8 mouse cellular contexts compared by ENCODE assay signal in genomic region chr11:96784847-96785246, GRCm38 (mm10). TPM values are rescaled to one million over a fixed set of nuclear protein-coding genes. Genes with fewer than 3 reads are reported as not detected.
A peak's percentile ranks its signal among the peaks of the same experiment; 100 is the strongest.
DNase-seq lines count a peak whose midpoint lies in the region; ATAC-seq and TF ChIP-seq lines count a peak whose summit lies in the region.
"Not testable (repeated sequence)": the region's sequence is repeated elsewhere in the genome, so short reads cannot be mapped to it uniquely, and the experiment has no call there.

No protein-coding gene starts in this region.

- not testable (repeated sequence) for H3K4me2 ChIP-seq in lung, postnatal 0 days (replicated peaks; ENCODE audit: low read depth, low read length)

- TF ChIP-seq POLR2A in cortical plate, adult 2 months (IDR thresholded peaks at IDR 0.05; ENCODE audit: extremely low read depth, insufficient read depth, low read length); thymus, adult 2 months (IDR thresholded peaks at IDR 0.05; ENCODE audit: control insufficient read depth, extremely low read depth, insufficient read depth, low read length, poor library complexity): not testable (repeated sequence)

- not testable (repeated sequence) for H3K27me3 ChIP-seq in lung, postnatal 0 days (replicated peaks; ENCODE audit: insufficient read depth, low read length); thymus, adult 2 months (ENCODE audit: control insufficient read depth, insufficient read depth, low read length)

- not testable (repeated sequence) for H3K36me3 ChIP-seq in lung, postnatal 0 days (ENCODE audit: insufficient read depth, low read length); thymus, adult 2 months (ENCODE audit: control insufficient read depth, insufficient read depth, low read length)

- peak; percentile 78 for DNase-seq in CD4-positive, CD25-positive, alpha-beta regulatory T cell, adult 2 months (ENCODE audit: low read depth, low spot score)
- DNase-seq in adrenal gland, postnatal 14 days: peak; percentile 87
- peak; percentile 90 for DNase-seq in heart, adult 11 months
- peak; percentile 87 for DNase-seq in kidney, postnatal 10 days
- peak; percentile 63 for DNase-seq in lung, postnatal 0 days (ENCODE audit: low spot score)
- peak; percentile 62 for DNase-seq in ovary, postnatal 36 days (ENCODE audit: low spot score)
- DNase-seq in thymus, adult 2 months: peak; percentile 74

- H3K4me1 ChIP-seq in cortical plate, adult 2 months (ENCODE audit: control insufficient read depth, insufficient read depth, low read length); lung, postnatal 0 days (ENCODE audit: insufficient read depth, low read depth, low read length); thymus, adult 2 months (replicated peaks; ENCODE audit: control insufficient read depth, insufficient read depth, low read length): not testable (repeated sequence)

- H3K4me3 ChIP-seq in cortical plate, adult 2 months (ENCODE audit: insufficient read depth, low read length); lung, postnatal 0 days (ENCODE audit: low read depth, low read length); thymus, adult 2 months (ENCODE audit: control insufficient read depth, insufficient read depth, low read length): not testable (repeated sequence)

- H3K9ac ChIP-seq in lung, postnatal 0 days (replicated peaks; ENCODE audit: low read depth): not testable (repeated sequence)

- TF ChIP-seq CTCF in cortical plate, adult 2 months (IDR thresholded peaks at IDR 0.05; ENCODE audit: extremely low read depth, insufficient read depth, low read length): peak; percentile 63
- peak; percentile 77 for TF ChIP-seq CTCF in lung, postnatal 0 days (IDR thresholded peaks at IDR 0.05)
- TF ChIP-seq CTCF in thymus, adult 2 months (IDR thresholded peaks at IDR 0.05; ENCODE audit: borderline replicate concordance, control insufficient read depth, extremely low read depth, insufficient read depth, low read length, poor library complexity): peak; percentile 40; the same call in 1 of the 2 replicates

- not testable (repeated sequence) for H3K27ac ChIP-seq in cortical plate, adult 2 months (ENCODE audit: insufficient read depth, low read length); lung, postnatal 0 days (ENCODE audit: low read length); thymus, adult 2 months (ENCODE audit: control insufficient read depth, insufficient read depth, low read length)

- not testable (repeated sequence) for H3K9me3 ChIP-seq in lung, postnatal 0 days (ENCODE audit: low read length)

- ATAC-seq in lung, postnatal 0 days: not testable (repeated sequence)

- 14% methylated on average over 7 of the region's 7 CpGs for WGBS in lung, postnatal 0 days
- WGBS in thymus, adult 2 months: 30% methylated on average over 7 of the region's 7 CpGs

- TF ChIP-seq EP300 in lung, postnatal 0 days (IDR thresholded peaks at IDR 0.05): not testable (repeated sequence)

RNA-seq across cellular contexts. Expression of gene Cbx1, which starts 4.1 kb away (rescaled TPM):
- total RNA-seq in adrenal gland, postnatal 14 days (2021): 69.8 and 78.1 TPM in 2 replicates
- 27.1 and 30.1 TPM in 2 replicates for polyA plus RNA-seq in cortical plate, adult 2 months (2012; rRNA removed)
- 48.6 and 54.0 TPM in 2 replicates for polyA plus RNA-seq in lung, postnatal 0 days (2015; fragmentation: Nextera tagmentation; extraction: Ambion mirVana)
- polyA plus RNA-seq in thymus, adult 2 months (2012; rRNA removed): 52.3 and 61.2 TPM in 2 replicates

RNA-seq across cellular contexts. Expression of gene Snx11, which starts 7.5 kb away (rescaled TPM):
- total RNA-seq in adrenal gland, postnatal 14 days (2021): 23.4 and 27.2 TPM in 2 replicates
- 42.9 and 46.0 TPM in 2 replicates for polyA plus RNA-seq in cortical plate, adult 2 months (2012; rRNA removed)
- polyA plus RNA-seq in lung, postnatal 0 days (2015; fragmentation: Nextera tagmentation; extraction: Ambion mirVana): 18.4 and 18.7 TPM in 2 replicates
- 25.0 and 26.2 TPM in 2 replicates for polyA plus RNA-seq in thymus, adult 2 months (2012; rRNA removed)

RNA-seq across cellular contexts. Expression of gene Nfe2l1, which starts 44.9 kb away (rescaled TPM):
- total RNA-seq in adrenal gland, postnatal 14 days (2021): 362 and 371 TPM in 2 replicates
- polyA plus RNA-seq in cortical plate, adult 2 months (2012; rRNA removed): 202 and 207 TPM in 2 replicates
- 51.8 and 54.5 TPM in 2 replicates for polyA plus RNA-seq in lung, postnatal 0 days (2015; fragmentation: Nextera tagmentation; extraction: Ambion mirVana)
- polyA plus RNA-seq in thymus, adult 2 months (2012; rRNA removed): 136 and 170 TPM in 2 replicates
